Mouse (Mus musculus) urinary bladder, adult 2 months (tissue): Measurements from ENCODE around the gene Gsg1l2. TPM values are rescaled to one million over a fixed set of nuclear protein-coding genes. Genes with fewer than 3 reads are reported as not detected.

Experiments
- DNase-seq: peaks from one replicate; pipeline ENCODE4 v3.0.0; 2022; ENCODE audit warnings: low spot score
- polyA plus RNA-seq: library from polyadenylated mRNA; depleted of rRNA; stranded (reverse); fragments of >200 nt; gene quantifications from 2 replicates; pipeline ENCODE4 v1.2.3, GENCODE M21; 2012; rRNA removed

Gene Gsg1l2
- polyA plus RNA-seq, 1 experiment = 0.08 TPM

GRCm38 (mm10) chr11:67819604-67820003 lies 45.2 kb downstream of the Gsg1l2 start:
- no peak for DNase-seq

- DNase-seq = no peak
Measured at GRCm38 (mm10) chr11:67820221-67820620, 45.8 kb downstream of the Gsg1l2 start.

GRCm38 (mm10) chr11:67821560-67821959 lies 47.2 kb downstream of the Gsg1l2 start:
- no peak for DNase-seq

- no peak for DNase-seq
Measured at GRCm38 (mm10) chr11:67828360-67829059, 54.1 kb downstream of the Gsg1l2 start.

GRCm38 (mm10) chr11:67829530-67829929 lies 55.1 kb downstream of the Gsg1l2 start:
- DNase-seq = no peak

GRCm38 (mm10) chr11:67831820-67832219 lies 57.4 kb downstream of the Gsg1l2 start:
- no peak for DNase-seq

GRCm38 (mm10) chr11:67835408-67836078 lies 61.1 kb downstream of the Gsg1l2 start:
- DNase-seq = no peak

Other genes with a start within 250 kb of the Gsg1l2 start
- 0.06 and 0.18 TPM in 2 replicates for gene Rcvrn, start 79.3 kb upstream of the Gsg1l2 start, polyA plus RNA-seq
- 6.7 and 8.0 TPM in 2 replicates for gene Glp2r, start 3.5 kb upstream of the Gsg1l2 start, polyA plus RNA-seq
- gene Dhrs7c, start 23.6 kb downstream of the Gsg1l2 start, polyA plus RNA-seq = 0.94 and 1.2 TPM in 2 replicates
- 3.9 TPM in 2 replicates for gene Usp43, start 147.5 kb downstream of the Gsg1l2 start, polyA plus RNA-seq
- gene Cfap52, start 191.0 kb downstream of the Gsg1l2 start, polyA plus RNA-seq = 0.27 and 0.44 TPM in 2 replicates
- gene Stx8, start 191.6 kb downstream of the Gsg1l2 start, polyA plus RNA-seq = 41.6 and 43.6 TPM in 2 replicates